Mouse (Mus musculus): ENCODE results near the gene Defb45. TPM values are rescaled to one million over a fixed set of nuclear protein-coding genes. Genes with fewer than 3 reads are reported as not detected.

The Defb45 gene
- total RNA-seq, 2 experiments from 2014 or later: not detected

- intact Hi-C loops (cut with DNase I): no loop called here
- no peak for DNase-seq
Measured at GRCm38 (mm10) chr2:152612193-152612592, 13.0 kb upstream of the Defb45 start.

DNA sequence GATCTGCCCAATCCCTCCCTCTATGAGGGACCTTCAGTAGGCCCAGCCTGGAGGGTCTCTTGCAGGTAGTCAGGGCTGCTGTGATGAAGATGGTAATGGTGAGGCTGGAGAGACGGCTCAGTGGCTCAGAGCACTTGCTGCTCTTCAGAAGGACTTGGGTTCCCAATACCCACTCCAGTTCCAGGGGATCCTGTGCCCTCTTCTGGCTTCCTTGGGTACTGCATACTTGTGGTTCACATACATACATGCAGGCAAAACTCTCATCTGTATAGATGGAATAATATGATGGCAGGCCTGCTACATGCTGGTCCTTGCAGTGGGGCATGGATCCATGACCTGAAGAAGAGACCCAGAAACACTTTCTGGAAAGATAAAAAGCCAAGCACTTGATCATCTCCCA, 9.5 kb upstream of the Defb45 start:
- DNase-seq: no peak
- intact Hi-C loops (cut with DNase I): no loop called here

DNA sequence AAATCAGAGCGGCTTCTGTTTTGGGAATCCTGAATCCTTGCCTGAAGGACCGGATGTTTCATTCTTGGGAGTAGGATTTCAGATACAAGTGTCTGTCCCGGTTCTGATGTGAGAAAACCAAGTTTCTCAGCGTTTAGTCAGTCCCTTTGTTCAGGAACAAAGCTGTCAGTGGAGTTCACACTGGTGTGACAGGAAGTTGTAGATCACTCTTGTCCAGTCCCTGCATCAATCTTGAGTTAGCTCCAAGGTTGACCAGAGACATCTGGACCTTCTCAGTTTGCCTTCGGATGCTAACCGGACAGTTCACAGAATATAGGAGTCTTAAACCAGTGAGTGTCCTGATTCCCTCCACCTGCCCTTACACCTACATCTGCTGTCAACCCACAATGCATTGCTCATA, 8.5 kb upstream of the Defb45 start:
- no peak for DNase-seq
- intact Hi-C loops (cut with DNase I): no loop called here

- DNase-seq: no peak
- intact Hi-C loops (cut with DNase I): no loop called here
Measured at GRCm38 (mm10) chr2:152604057-152604456, 4.9 kb upstream of the Defb45 start, which contains the start of gene Defb36. Gene Defb36, plus strand, starts transcription at chr2:152604327.

DNA sequence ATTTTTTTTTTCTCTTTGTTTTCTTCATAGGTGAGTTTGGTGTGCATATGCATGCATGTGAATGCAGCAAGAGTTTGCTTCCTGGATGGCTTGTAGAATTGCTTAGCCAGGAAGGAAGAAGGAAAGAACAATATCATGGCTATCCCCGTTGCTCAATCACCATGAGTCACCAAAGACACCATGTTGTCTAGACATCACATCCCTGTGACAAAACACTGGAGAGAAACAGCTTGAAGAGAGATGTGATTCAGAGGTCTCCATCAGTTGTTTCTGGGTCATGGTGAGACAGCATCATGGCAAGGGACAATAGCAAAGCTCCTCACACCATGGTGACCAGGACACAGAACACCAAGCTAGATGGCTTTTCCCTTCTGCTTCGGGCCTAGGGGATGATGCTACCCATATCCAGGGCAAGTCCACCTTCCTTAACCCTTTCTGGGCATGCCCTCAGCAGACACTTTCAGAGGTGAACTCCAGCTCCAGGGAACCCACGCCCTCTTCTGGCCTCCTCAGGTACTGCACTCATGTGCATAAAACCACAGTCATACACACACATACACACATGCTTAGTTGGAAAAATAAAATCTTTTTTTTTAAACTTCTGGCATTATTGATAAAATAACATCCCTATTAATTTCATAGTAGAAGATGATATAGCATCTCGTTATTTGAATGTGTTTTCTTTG, 2.2 kb upstream of the Defb45 start:
- intact Hi-C loops (cut with DNase I): no loop called here

DNA sequence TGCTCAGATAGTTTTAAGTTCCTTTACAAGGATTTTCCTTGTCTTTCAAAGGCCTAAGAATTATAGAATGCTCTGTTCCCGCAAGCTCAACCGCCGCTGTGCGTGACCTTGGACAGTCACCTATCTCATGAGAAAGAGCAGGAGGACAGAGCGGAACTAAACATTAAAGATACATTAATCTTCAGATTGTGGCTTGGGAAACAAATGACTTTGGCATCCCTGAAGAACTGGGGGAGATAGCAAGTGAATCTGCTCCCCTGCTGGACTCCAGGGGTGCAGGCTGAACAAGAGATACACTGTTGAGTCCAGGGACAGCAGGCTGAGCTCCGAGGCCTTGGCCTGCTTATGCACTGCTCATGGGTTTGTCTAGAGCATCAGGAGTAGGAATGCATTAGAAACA, 877 bp upstream of the Defb45 start:
- intact Hi-C loops (cut with DNase I): no loop called here
- DNase-seq: no peak

More for the DNA sequence above, 2.2 kb upstream of the Defb45 start:
- no peak for DNase-seq

- intact Hi-C loops (cut with DNase I): no loop called here
- no peak for DNase-seq
Measured at GRCm38 (mm10) chr2:152589021-152589420, 10.2 kb downstream of the Defb45 start.

DNA sequence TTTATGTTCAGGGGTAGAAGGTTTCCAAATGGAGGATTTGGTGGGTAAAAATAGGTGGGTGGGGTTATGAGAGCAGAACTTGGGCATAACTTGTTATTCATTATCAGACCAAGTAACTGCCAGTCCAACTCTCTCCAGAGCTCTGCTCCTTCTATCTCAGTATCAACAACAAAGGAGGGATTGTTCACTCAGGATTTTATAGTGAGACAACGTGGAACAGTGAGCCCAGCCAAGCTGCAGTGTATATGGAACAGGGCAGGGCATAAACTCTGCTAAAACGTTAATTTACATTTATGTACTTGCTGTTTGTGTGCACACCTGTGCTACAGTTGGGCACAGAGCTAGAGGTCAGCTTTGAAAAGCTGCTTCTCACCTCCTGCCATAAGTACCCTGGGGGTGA, 10.7 kb downstream of the Defb45 start:
- intact Hi-C loops (cut with DNase I): no loop called here
- no peak for DNase-seq

DNA sequence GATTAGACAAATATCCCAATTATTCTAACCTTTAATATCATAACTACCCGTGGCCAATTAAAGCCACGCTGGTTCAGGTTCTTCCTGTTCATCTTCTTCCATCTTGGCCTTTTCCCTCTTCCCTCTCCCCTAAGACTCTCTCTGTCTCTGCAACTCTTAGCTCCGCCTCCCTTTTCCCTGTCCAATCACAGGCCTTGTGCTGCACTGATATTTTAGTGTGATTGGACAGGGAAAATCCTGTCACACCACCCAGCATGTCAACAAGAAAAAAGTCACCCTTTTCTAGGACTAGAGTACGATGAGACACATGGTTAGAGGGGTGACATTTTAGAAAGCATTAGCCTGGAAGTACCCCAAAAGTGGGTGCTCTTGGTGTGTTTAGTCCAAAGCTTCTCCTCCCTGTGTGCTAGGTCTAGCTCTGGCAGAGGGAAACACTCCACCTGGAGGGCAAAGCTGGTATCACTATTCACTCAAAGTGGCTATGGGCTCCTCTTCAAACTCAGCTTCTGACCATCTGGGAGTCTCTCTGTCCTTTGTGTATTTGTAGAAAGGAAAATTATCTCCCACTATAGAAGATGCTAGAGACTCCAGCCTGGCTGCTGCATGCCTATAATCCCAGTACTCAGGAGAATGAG, 12.2 kb downstream of the Defb45 start:
- DNase-seq: no peak
- intact Hi-C loops (cut with DNase I): no loop called here

DNA sequence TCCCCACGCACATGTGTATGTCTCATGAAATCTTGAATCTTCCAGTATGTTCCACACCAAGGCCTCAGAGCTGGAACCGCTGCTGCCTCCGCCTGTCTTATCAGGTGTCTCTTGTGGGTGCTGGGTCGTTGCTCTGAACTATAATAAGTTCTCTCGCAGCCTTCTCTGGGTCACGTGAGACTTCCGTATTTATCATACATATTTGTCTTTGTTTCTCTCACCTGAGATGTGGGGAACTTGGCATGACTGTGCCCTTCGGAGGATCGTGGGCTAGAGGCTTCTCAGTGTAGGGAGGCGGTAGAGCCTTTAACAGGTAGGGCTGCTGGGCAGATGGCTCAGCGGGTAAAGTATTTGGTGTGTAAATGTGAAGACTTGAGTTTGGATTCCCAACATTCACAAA, 18.6 kb downstream of the Defb45 start:
- DNase-seq: no peak
- intact Hi-C loops (cut with DNase I): no loop called here

DNA sequence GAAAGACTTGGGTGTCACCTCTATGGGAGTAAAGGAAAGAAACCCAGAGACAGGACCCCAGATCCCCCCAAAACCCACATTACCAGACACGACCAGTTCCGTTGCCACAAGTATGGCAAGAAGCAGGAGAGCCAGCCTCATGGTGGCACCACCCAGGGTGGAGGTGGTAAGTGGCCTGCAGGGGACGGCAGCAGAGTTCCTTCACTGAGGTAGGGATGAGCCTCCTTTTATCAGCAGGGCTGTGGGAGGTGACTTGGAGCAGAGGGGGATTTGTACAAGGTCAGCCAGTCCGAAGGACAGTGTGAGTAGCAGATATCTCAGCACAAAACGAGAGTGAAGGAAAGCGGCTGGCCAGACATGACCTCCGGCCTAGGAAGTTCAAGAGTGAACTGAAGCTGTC, 19.1 kb downstream of the Defb45 start, which contains the start of gene Defb19:
Defb19 (minus strand) TSS at position 206 of the 400 bp plus-strand sequence.
- intact Hi-C loops (cut with DNase I): no loop called here

GRCm38 (mm10) chr2:152573484-152573883, 25.7 kb downstream of the Defb45 start:
- intact Hi-C loops (cut with DNase I): no loop called here
- DNase-seq: no peak

More for the DNA sequence above, 19.1 kb downstream of the Defb45 start, which contains the start of gene Defb19:
- no peak for DNase-seq

DNA sequence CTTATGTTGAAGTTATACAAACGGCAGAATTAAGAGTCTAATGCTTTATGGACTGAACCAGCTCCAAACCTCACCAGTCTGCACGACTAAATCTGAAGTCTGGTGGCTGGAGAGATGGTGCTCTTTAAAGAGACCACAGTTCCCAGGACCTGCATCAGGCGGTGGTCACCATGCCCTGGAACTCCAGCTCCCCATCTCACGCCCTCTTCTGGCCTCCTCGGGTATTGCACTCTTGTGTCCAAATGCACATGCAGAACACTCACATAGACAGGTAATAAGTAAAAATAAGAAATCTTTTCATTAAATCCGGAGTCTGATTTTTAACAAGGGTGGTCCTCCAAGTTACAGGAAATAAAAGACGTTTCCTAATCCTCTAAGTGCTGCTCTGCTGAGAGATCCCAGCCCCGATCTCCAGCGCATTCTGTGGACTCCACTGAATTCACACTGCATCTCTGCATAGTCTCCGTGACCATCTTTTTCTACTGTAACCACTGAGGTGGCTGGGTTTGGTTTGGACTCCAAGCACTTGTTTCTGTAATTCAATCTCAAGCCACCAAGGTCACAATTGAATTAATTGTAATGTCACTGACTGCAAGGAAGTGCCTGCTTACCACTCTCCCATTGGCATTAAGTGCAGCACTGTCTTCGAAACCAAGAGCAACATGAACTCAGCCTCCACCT, 26.9 kb downstream of the Defb45 start, which contains the start of gene Defb21:
Defb21 (plus strand) TSS at position 631 of the 681 bp plus-strand sequence.
- no peak for DNase-seq
- intact Hi-C loops (cut with DNase I): no loop called here

GRCm38 (mm10) chr2:152570313-152570712, 28.9 kb downstream of the Defb45 start:
- no peak for DNase-seq
- intact Hi-C loops (cut with DNase I): no loop called here

DNA sequence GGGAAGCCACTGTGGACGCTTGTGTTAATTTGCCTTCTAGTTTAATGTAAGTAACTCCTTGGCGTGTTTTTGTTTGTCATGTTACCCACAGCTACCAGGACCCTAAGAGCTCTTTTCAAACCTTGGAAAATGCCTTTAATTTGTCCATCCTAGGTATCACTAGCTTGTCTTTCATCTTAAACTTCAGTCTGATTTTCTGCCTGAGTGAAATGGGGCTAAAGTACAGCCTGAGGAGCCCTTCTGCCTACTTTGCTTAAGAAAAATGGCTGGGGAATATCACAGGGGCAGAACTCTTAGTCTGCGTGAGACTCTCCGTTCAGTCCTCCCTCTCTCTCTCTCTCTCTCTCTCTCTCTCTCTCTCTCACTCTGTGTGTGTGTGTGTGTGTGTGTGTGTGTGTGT, 29.3 kb downstream of the Defb45 start:
- intact Hi-C loops (cut with DNase I): no loop called here
- DNase-seq: no peak

DNA sequence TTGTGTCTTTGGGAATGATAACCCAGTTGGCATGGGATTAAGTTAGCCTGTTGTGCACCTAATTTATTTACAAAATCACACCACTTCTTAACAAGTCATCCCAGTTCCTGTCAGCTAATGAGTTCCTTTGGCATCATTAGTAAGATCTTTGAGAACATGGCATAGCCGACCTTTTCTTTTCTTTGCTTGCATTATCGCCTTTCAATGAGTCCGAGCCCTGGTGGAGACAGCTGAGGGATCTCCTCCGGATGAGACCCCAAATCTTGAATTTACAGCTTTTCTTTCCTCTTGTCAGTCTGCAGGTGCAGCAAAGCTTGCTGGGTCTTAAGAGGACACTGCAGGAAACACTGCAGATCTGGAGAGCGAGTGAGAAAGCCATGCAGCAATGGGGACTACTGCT, 30.2 kb downstream of the Defb45 start, which contains the start of gene Gm17416:
Gm17416 (plus strand) TSS at position 301 of the 400 bp plus-strand sequence.
- no peak for DNase-seq
- intact Hi-C loops (cut with DNase I): no loop called here

- intact Hi-C loops (cut with DNase I): no loop called here
Measured at GRCm38 (mm10) chr2:152556655-152557054, 42.5 kb downstream of the Defb45 start.

GRCm38 (mm10) chr2:152553774-152554423, 45.3 kb downstream of the Defb45 start:
- intact Hi-C loops (cut with DNase I): no loop called here
- DNase-seq: peak; percentile 26 to 28

More at GRCm38 (mm10) chr2:152556655-152557054, 42.5 kb downstream of the Defb45 start:
- no peak for DNase-seq

DNA sequence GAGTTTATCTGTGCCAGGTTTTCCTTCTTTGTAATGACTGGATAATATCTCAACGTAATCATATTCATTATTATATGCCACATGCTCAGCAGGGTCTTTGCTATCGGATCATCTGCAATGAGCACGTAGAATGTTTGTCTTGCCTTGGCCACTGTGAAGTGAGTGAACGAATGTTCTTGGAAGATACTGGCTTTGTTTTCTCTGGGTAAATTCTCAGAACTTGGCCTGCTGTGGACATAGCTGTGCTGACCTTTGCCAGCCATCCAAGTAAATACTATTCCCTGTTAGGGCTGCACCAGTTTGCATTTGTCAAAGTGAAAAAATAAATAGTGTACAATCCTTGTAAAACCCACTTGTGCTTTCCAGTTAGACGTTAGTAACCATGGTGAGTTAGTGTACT, 51.1 kb downstream of the Defb45 start:
- intact Hi-C loops (cut with DNase I): no loop called here
- DNase-seq: no peak

GRCm38 (mm10) chr2:152544691-152545090, 54.5 kb downstream of the Defb45 start:
- intact Hi-C loops (cut with DNase I): loop anchor here (2.0 to 5.0 kb wide), 2 partner anchors 67 to 94 kb away; partner anchors contain the start of gene Defb20
- no peak for DNase-seq

GRCm38 (mm10) chr2:152543478-152543877, 55.7 kb downstream of the Defb45 start:
- DNase-seq: no peak
- intact Hi-C loops (cut with DNase I): loop anchor here (5.0 kb wide), 1 partner anchor 66 kb away; the partner anchor contains the start of gene Defb20

Measured in gastrocnemius, postnatal 36 days (tissue).